In the genomic region with DNA sequence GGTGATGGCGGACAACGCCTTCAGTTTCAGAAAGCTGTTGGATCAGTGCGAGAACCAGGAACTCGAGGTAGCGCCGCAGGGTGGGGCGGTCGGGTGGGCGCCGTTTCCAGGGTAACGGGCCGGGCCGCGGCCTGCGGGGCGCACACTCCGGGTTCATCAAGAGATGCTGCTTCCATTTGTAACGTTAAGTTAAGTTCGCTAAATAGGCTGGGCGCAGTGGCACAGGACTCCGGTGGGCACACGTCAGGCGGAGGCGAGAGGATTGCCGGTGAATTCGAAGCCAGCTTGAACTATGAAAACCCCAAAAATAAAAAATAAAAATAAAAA, we compare ENCODE assay signal across 8 mouse cellular contexts. TPM values are rescaled to one million over a fixed set of nuclear protein-coding genes. Genes with fewer than 3 reads are reported as not detected.
DNase-seq lines count a peak whose midpoint lies in the region; ATAC-seq and TF ChIP-seq lines count a peak whose summit lies in the region.

No protein-coding gene starts in this region.

- no peaks in the 10 kb centered on the region for H3K9me3 ChIP-seq in heart, embryonic 13.5 days
- H3K9me3 ChIP-seq in ES-Bruce4 (replicated peaks; ENCODE audit: control insufficient read depth, insufficient read depth, low read length, poor library complexity, severe bottlenecking): no peaks in the 10 kb centered on the region
- H3K9me3 ChIP-seq in forebrain, embryonic 16.5 days (ENCODE audit: control insufficient read depth, low read length): no peaks in the 10 kb centered on the region
- no peaks in the 10 kb centered on the region for H3K9me3 ChIP-seq in liver, postnatal 0 days (ENCODE audit: low read length)

- H3K27ac ChIP-seq in heart, embryonic 13.5 days (replicated peaks): peak overlapping the region; percentile 73
- H3K27ac ChIP-seq in ES-Bruce4 (ENCODE audit: insufficient read depth, low read length): no peak overlapping the region
- H3K27ac ChIP-seq in forebrain, embryonic 16.5 days (ENCODE audit: low read length): peak overlapping the region; percentile 47; the same call in 1 of the 2 replicates
- peak overlapping the region; percentile 66 for H3K27ac ChIP-seq in liver, postnatal 0 days (ENCODE audit: low read depth)

- TF ChIP-seq CTCF in ES-Bruce4 (IDR thresholded peaks at IDR 0.05; ENCODE audit: low read depth, low read length): no peak
- no peak for TF ChIP-seq CTCF in liver, postnatal 0 days (IDR thresholded peaks at IDR 0.05; ENCODE audit: low read depth)

- intact Hi-C loops in heart, postnatal 25 days (cut with DNase I): no loop called here

- H3K4me2 ChIP-seq in heart, embryonic 13.5 days: peak overlapping the region; percentile 80
- peak overlapping the region; percentile 62 for H3K4me2 ChIP-seq in forebrain, embryonic 16.5 days (ENCODE audit: low read length)
- H3K4me2 ChIP-seq in liver, postnatal 0 days (ENCODE audit: low read depth, low read length): peak overlapping the region; percentile 68

- ATAC-seq in heart, embryonic 13.5 days (ENCODE audit: extremely low read depth, insufficient number of reproducible peaks, low FRiP score, low TSS enrichment): no peak
- peak; percentile 78 for ATAC-seq in forebrain, embryonic 16.5 days
- ATAC-seq in liver, postnatal 0 days: peak; percentile 55

- H3K27me3 ChIP-seq in heart, embryonic 13.5 days (replicated peaks): no peaks in the 10 kb centered on the region; the same call in 1 of the 2 replicates
- no peaks in the 10 kb centered on the region for H3K27me3 ChIP-seq in ES-Bruce4 (ENCODE audit: control insufficient read depth, insufficient read depth, low read length, poor library complexity, severe bottlenecking)
- H3K27me3 ChIP-seq in forebrain, embryonic 16.5 days (replicated peaks; ENCODE audit: control insufficient read depth, insufficient read depth, low read length): 0 out of 2 replicates have a peak, but pooled peaks cover under 1% of the 10 kb centered on the region
- no peaks in the 10 kb centered on the region for H3K27me3 ChIP-seq in liver, postnatal 0 days (ENCODE audit: insufficient read depth, low read length)

- H3K36me3 ChIP-seq in heart, embryonic 13.5 days: peaks cover 34% of the 10 kb centered on the region
- peaks cover 16% of the 10 kb centered on the region for H3K36me3 ChIP-seq in ES-Bruce4 (ENCODE audit: control insufficient read depth, insufficient read depth, low read length, poor library complexity, severe bottlenecking)
- peaks cover 19% of the 10 kb centered on the region for H3K36me3 ChIP-seq in forebrain, embryonic 16.5 days (ENCODE audit: control insufficient read depth, insufficient read depth)
- peaks cover 26% of the 10 kb centered on the region for H3K36me3 ChIP-seq in liver, postnatal 0 days (replicated peaks; ENCODE audit: insufficient read depth, low read length)

- under 1% methylated on average over 26 of the region's 26 CpGs for WGBS in heart, embryonic 13.5 days
- WGBS in forebrain, embryonic 16.5 days: 1% methylated on average over 26 of the region's 26 CpGs
- 1% methylated on average over 26 of the region's 26 CpGs for WGBS in liver, postnatal 0 days (ENCODE audit: insufficient replicate concordance)

- no peak for TF ChIP-seq EP300 in ES-Bruce4 (IDR thresholded peaks at IDR 0.05; ENCODE audit: insufficient read depth, low read depth, low read length)
- TF ChIP-seq EP300 in liver, postnatal 0 days (IDR thresholded peaks at IDR 0.05; ENCODE audit: low read depth): no peak

- H3K4me3 ChIP-seq in heart, embryonic 13.5 days: peak overlapping the region; percentile 79
- peak overlapping the region; percentile 85 for H3K4me3 ChIP-seq in ES-Bruce4 (ENCODE audit: low read depth, low read length)
- H3K4me3 ChIP-seq in forebrain, embryonic 16.5 days (replicated peaks; ENCODE audit: low read length): peak overlapping the region; percentile 95
- H3K4me3 ChIP-seq in liver, postnatal 0 days (ENCODE audit: low read depth, low read length): peak overlapping the region; percentile 94

- no peak for TF ChIP-seq POLR2A in ES-Bruce4 (IDR thresholded peaks at IDR 0.05; ENCODE audit: insufficient read depth, low read length)

- DNase-seq in heart, postnatal 25 days (ENCODE audit: low spot score): no peak
- DNase-seq in liver, postnatal 0 days: no peak
- no peak for DNase-seq in ovary, postnatal 14 days (ENCODE audit: low spot score)
- DNase-seq in right cerebral cortex, postnatal 14 days: no peak
- DNase-seq in gastrocnemius, postnatal 10 days: no peak

- H3K4me1 ChIP-seq in heart, embryonic 13.5 days: peaks cover 13% of the 10 kb centered on the region
- no peaks in the 10 kb centered on the region for H3K4me1 ChIP-seq in ES-Bruce4 (ENCODE audit: control insufficient read depth, insufficient read depth, low read length)
- peaks cover 10% of the 10 kb centered on the region for H3K4me1 ChIP-seq in forebrain, embryonic 16.5 days (replicated peaks; ENCODE audit: control insufficient read depth, insufficient read depth, low read length)
- peaks cover 3% of the 10 kb centered on the region; the same call in 1 of the 2 replicates for H3K4me1 ChIP-seq in liver, postnatal 0 days (ENCODE audit: insufficient read depth)

- peak overlapping the region; percentile 93 for H3K9ac ChIP-seq in heart, embryonic 13.5 days
- H3K9ac ChIP-seq in ES-Bruce4 (ENCODE audit: low read depth, poor library complexity, severe bottlenecking): peak overlapping the region; percentile 66
- peak overlapping the region; percentile 86 for H3K9ac ChIP-seq in forebrain, embryonic 16.5 days (replicated peaks; ENCODE audit: low read depth, low read length)
- peak overlapping the region; percentile 91 for H3K9ac ChIP-seq in liver, postnatal 0 days (replicated peaks)

RNA-seq across cellular contexts. Expression of a gene that starts 0.7 kb away (rescaled TPM):
- polyA plus RNA-seq in heart, embryonic 13.5 days (2015; fragmentation: Nextera tagmentation; extraction: Ambion mirVana): 108 and 121 TPM in 2 replicates
- 10 to 100 TPM; 77.1 to 87.2 TPM for total RNA-seq in heart, postnatal 25 days (2021)
- 104 and 122 TPM in 2 replicates for polyA plus RNA-seq in ES-Bruce4 (2011; ENCODE audit: insufficient read depth, insufficient read length, low read depth, missing spikeins)
- polyA plus RNA-seq in forebrain, embryonic 16.5 days (2015; fragmentation: Nextera tagmentation; extraction: Ambion mirVana): 191 and 199 TPM in 2 replicates
- polyA plus RNA-seq in liver, postnatal 0 days (2015; fragmentation: Nextera tagmentation; extraction: Ambion mirVana): 30.1 and 33.0 TPM in 2 replicates
- total RNA-seq in gastrocnemius, postnatal 10 days (2021): 10 to 100 TPM; 74.9 to 75.5 TPM
